Mouse (Mus musculus): Measurements from ENCODE around the gene Tmcc1.

The Tmcc1 gene

GRCm38 (mm10) chr6:115973881-115974662, 219.2 kb downstream of the Tmcc1 start:
- no peak for DNase-seq (ENCODE audit: low read depth in 2 of 2, low spot score in 2 of 2)

- no peak for DNase-seq (ENCODE audit: low read depth in 2 of 2, low spot score in 2 of 2)
Measured at GRCm38 (mm10) chr6:115973139-115973875, 220.0 kb downstream of the Tmcc1 start.

GRCm38 (mm10) chr6:115972083-115972764, 221.1 kb downstream of the Tmcc1 start:
- no peak for DNase-seq (ENCODE audit: low read depth in 2 of 2, low spot score in 2 of 2)

GRCm38 (mm10) chr6:115971273-115972060, 221.8 kb downstream of the Tmcc1 start:
- DNase-seq (ENCODE audit: low read depth in 2 of 2, low spot score in 2 of 2): no peak

GRCm38 (mm10) chr6:115969952-115970351, 223.3 kb downstream of the Tmcc1 start:
- DNase-seq (ENCODE audit: low read depth in 2 of 2, low spot score in 2 of 2): no peak

GRCm38 (mm10) chr6:115969103-115969502, 224.2 kb downstream of the Tmcc1 start:
- DNase-seq (ENCODE audit: low read depth in 2 of 2, low spot score in 2 of 2): no peak

GRCm38 (mm10) chr6:115968700-115969099, 224.6 kb downstream of the Tmcc1 start:
- DNase-seq (ENCODE audit: low read depth in 2 of 2, low spot score in 2 of 2): no peak

Data from CD8-positive naive resting alpha-beta T cell, adult 2 months (primary cell).